Mouse (Mus musculus) cerebellum, adult 11-12 months (tissue): ENCODE measurements at regions not wholly inside any gene's neighbourhood (a gene's known extent, or its start where the extent isn't known, plus 50 kb on each side); places are given as distances from the start of the nearest gene placed in this dataset.
A peak's percentile ranks its signal among the peaks of the same experiment; 100 is the strongest.

Experiments used
- DNase-seq: peaks from one replicate; pipeline ENCODE4 v3.0.0; 2022

DNA sequence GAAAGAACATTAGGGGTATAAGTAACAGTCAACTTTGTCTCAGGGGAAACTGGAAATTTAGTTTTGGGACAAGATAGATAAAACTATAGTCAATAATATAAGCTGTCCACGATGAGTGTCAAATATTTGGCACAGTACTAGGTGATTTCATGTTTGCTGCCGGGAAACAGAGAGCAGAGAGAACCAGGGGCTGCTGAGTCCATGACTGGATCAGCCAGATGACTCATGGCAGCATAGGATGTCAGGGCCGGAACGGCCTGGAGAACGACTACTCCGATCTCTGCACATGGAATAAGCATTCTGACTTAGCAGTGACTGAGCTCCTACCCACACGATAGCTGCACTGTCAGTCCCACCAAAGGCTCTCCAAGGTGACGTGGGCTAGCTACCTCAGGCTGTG lies 197.6 kb upstream of the Bmper start:
- DNase-seq = no peak

DNA sequence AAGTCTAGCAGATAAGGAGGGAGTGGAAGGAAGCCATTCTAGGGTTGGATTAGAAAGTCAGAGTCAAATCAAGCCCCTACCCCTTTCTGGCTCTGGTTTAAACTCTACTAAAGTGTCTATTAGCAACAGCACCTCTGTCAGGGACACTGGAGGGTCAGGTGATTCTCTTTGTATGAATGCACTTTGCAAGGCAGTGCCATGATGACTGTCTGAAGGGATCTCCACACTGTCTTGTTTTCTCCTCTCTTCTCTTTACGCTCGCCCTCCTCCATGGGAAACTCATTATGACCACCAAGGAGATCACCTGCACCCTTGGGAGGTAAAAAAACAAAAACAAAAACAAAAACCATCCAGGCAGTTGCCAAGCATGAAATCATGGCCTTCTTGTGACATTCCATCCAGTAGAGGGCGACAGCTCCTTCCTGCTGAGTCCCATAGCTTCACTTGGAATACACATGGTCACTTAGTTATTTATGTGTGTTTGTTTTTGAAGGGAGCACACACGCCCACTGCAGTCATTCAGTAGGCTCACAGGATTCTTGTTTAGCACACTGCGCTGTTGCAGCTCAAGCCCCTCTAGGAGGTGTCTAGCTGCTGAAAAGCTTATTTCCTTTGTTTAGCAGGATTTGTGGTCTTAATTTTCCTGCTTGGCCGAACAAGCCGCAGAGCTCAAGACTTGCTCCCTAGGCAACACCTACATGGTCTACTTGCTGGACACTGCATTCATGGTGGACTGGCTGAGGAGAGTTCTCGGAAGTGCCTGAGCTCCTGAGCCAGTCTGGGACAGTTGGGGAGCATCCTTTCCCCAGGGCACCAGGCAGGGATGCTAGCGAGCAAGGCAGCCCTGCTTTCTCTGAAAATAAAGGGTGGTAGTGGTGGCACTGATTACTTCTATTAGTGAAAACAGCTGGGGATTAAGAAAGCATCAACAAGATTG lies 195.2 kb upstream of the Bmper start:
- DNase-seq = no peak

DNA sequence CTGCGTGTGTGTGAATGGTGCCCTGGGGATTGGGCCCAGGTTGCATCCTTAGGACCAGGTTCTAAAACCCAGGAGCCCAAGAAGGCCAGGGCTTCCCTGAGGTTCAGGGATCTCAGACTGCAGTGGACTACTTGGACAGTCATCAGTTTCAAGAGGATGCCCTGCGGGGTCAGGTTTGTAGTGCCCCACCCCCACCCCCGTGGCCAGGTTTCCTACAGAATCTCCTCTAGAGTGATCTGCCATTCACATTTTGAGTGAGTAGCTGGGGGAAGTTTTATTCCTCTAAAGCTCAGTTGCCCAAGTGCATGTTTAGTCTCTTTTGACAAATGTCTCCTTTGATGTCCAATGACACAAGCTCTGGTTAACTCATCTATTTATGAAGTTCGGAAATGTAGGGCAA lies 193.5 kb upstream of the Bmper start:
- no peak for DNase-seq

DNA sequence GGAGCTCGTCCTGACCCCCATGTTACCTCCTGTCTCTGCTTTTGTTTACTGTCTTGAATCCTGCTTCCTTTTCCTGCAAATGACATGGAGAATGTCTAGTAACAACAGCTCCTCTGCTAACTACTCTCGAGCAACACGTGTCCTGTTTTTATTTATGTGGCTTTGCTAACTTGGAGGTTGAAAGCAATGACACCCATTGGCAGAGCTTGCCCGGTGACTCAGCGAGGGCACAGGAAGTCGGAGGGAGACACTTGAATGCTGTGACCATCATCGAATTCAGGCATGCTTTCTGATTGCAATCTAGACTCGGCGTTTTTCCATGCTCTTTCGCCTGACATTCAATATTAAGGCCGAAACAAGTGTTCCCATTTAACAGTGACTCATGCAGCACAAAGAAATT lies 192.7 kb upstream of the Bmper start:
- DNase-seq = no peak

DNA sequence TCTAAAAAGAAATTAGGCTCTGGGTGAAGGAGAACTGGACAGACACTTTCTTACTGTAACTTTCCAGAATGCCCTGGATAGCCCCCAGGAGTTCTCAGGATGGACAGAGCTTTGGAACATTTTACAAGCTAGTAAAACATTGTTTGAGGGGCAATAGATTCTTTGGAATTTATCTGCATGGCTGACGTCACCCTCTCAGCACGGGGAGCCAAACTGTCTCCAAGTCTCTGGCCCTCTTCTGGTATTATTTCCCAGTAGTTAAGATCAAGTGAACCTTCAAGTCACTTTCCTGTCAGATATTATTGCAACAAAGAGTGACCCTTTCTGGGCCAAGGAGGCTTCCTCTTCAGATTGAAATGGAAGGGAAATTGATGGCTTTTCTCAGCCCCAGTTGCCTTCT lies 192.3 kb upstream of the Bmper start:
- no peak for DNase-seq

DNA sequence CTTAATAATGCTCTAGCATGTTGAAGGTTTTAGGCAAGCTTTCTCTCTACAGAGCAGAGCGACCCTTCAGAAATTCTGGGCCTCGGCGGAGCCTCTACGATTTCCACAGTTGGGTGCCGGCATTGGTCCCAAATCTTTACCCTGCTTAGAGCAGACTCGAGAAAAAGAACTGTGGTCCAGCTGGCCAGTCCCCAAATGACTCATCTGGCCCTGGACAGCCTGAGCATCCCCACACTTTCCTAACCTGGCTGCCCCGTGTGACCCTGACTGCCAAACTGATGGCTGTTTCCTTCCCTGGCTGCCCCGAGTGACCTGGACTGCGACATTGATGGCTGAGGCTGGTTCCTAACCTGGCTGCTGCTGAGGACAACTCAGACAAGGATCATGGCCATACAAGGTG lies 191.0 kb upstream of the Bmper start:
- DNase-seq = peak; percentile 7

DNA sequence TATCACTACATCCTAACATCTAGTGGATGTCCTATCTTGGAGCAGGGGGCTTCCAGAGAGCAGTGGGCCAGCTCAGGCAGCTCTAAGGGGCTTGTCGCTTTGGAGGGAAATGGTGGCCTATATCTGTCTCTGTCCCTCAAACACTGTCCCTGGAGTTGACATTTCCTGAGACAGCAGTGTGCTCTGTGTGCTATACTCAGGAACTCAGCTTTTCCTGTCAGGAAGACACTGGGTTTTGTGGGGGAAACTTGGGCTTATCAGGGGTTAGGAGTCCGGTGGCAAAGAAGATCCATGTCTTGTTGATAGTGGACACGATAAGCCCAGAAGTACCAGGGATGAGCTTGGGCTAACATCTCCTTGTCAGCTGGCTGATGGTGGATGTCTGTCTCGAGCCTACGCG lies 187.6 kb upstream of the Bmper start:
- no peak for DNase-seq

DNA sequence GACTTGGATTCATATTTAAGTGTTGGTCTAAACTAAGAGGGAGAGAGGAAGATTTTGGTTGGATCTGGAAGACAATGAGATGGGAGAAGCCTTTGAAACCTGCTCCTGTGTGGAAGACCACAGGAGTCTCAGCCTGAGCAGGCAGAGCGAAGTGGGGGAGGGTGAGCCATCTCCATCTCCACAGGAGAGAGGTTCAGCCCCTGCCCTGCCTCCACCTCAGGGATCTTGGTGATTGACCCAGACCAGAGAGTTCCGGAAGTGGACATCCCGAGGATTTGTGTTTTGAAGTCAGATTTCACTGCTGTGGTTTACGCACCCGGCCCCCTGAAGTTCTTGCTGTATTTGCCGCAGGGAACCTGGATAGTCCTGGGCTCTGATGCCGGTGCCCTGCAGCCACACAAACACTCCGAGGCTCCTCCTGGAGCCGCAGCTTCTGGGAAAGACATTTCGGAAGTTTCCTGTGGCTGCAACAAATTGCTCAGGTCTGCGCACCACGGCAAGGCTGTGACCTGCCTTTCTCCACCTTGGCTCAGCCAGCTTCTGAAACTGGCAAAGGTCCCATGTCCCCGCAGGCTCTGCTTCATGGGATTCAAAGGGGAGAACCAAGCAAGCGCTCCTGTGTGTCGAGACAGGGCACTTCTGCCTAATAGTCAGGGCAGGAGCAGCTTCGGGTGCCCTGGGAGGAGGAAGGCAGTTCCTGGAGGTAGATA lies 186.8 kb upstream of the Bmper start:
- peak; percentile 21 for DNase-seq

DNA sequence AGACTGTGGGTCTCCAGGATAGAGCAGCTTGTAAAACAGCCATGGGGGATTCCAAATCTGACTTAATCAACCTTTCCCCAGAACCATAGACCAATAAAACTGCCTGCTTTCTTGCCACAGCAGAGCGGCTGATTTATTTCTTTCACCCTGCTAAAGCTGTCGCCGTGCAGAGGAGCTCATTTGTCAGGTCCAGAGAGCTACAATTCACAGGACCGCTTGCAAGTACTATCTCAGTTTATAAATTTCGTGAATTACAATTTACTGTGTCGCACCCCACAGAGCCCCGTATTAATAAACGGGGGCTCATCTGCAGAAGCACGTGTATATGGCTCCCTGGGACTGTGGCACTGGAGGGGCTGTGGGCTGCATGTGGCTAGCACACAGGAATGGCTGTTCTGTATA lies 185.4 kb upstream of the Bmper start:
- DNase-seq = no peak

DNA sequence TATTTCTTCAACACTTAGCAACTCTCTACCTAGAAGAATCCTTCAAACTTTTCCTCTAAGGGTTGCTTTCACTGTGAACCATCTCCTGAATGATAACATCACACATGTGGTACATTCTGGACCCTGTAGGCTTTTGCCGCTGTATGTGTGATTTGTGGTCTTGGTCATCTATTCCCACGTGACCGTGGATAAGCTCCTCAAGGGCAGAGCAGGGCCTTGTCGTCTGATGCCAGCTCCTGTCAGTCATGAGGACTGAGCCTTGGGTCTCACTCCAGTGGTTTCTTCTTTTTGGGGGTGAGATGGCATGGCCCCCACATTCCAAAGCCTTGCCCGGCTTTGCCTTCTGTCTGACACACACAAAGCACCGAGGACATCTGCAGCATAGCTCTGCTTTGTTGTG lies 183.3 kb upstream of the Bmper start:
- DNase-seq = no peak

DNA sequence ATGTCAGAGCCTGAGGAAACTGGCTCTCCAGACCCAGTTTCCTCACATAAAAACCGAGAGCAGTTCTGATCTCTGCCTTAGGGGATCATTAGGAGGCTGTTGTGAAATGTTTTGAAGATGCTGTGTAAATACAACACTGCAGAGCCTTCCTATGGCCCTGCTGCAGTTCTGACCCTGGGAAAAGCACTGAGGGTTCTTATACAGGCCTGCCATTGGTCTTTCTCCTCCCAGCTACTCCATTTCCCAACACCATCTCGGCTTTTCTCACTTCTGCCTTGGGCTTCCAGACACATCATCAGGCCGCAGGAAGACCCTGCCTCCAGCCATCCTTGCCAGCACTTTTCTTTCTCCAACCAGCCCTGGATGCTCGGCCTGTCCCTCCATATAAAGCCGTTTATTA lies 181.9 kb upstream of the Bmper start:
- no peak for DNase-seq

DNA sequence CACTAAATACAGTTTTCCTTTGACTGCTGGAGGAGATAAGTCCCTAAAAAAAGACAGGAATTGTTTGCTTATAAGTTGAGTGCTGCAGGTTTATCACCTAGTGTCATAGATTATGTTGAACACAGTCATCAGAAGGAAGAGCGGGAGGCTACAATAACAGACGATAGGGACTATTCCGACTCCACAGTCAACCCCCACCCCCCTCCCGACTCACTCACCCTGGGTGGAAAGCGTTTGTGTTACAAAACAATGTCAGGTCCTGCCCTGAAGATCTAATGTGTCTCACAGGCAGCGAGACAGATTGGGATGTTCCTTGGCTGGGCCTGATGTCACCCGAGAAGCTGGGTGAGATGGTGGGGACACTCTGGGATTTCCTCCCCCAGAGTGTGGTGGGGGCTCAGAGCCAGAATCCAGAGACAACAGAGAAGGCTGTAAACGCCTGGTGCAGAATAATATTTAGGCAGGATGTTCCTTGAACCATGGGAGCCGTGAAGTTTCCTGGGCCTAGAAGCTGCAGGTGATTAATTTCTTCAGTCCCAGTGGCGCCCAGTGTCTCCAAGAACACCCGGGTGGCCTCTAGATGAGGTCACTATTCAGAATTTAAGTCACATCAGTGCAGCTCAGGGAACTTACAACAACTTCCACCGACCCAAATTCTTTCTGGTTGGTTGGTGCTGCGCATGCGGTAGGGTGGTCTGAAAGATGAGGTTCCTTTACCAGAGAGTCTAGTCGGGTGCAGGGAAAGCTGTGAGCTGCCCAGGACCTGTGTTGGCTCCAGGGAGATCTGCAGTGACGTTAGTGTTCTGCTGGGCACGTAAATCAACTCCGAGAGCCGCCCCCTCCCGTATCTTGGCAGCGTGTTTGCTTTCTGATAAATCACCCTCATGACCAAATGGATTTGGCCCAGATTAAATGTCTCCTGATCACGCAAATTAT lies 181.1 kb upstream of the Bmper start:
- DNase-seq = no peak

DNA sequence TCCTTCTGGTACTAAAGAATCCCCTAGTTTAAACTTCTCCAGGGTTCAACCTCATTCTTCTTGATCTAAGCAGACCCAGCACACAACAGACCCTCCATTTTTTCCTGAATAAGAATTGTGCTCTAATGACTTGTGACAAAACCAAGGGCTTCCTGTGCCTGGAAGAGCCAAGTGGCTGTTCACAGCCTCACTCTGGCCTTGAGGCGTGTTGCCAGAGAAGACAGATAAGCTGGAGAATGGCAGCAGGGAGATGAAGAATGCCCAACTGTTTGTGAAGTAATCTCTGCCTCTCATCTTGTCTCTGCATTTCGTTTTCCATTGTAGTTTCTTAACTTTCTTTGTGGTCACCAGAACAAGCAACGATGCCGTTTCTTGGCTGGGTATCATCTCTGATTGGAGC lies 179.9 kb upstream of the Bmper start:
- no peak for DNase-seq

DNA sequence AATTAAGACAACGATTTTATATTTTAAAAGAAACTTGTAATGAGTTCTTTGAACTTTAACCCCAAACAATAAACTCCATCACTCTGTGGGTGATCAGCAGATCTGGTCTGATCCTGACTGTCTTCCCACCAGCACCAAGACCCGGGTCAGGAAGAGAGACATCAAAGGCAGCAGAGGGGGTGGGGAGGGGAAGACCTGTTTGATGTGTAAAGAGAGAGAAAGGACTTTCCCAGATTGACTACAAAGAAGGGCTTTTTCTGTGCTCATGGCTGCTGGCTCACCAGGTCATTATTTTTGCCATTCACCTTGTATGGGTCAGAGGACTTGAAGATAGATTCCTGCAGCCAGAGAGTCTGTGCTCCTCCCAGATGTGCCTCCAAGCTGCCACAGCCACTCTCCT lies 177.4 kb upstream of the Bmper start:
- no peak for DNase-seq

DNA sequence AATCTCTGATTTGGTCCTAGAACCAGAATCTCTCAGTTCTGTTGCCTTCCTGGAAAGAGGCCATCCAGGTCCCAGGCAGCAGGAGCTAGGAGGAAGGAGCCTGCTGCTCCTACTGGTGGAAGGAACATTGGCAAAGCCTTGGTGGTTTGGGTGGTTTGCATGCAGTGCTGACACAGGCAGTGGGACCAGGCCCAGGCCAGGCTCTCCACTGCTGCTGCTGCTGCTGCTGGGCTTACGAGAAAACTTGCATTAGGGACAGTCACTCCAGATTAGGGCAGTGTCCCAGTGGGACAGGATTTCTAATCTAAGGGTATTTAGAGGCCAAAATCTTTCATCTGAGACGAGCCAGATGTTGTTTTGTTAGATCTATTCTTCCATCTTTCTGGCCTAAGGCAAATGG lies 172.1 kb upstream of the Bmper start:
- DNase-seq = no peak

DNA sequence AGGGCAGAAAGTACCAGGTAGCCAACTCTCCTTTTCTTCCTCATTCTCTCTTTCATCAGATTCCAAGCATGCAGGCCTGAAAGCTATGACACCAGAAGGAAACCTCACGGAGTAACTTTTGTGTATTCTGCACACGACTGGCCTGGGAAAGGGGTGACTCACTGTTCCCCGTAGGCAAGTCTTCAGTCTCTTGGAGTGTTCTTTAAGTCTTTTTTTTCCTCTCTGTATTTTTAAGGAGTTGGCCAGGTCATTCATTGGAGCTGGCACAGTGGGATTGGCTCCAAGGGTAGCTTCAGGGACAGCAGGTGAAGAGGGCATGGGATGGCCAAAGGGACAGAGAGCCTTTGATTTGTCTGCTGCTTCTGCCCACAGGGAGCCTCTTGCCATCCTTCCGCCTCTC lies 163.3 kb upstream of the Bmper start:
- no peak for DNase-seq

DNA sequence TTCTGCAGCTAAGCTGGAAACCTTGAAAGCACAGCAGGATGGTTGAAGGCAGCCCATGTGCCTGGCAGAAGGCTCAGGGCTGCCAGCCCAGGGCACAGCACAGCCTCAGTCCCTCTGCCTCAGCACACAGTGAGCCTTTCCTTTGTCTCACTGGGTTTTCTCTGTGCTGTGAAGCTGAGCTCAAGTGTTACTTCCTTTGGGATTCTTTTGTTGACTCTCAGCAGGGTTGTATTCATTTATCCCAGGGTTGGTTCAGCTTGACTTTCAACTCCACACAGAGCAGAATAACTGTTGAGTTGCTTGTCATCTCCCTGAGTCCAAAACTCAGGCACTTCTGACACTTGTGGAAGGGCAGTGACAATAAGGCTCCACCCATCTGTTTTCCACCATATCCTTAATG lies 162.3 kb upstream of the Bmper start:
- no peak for DNase-seq

DNA sequence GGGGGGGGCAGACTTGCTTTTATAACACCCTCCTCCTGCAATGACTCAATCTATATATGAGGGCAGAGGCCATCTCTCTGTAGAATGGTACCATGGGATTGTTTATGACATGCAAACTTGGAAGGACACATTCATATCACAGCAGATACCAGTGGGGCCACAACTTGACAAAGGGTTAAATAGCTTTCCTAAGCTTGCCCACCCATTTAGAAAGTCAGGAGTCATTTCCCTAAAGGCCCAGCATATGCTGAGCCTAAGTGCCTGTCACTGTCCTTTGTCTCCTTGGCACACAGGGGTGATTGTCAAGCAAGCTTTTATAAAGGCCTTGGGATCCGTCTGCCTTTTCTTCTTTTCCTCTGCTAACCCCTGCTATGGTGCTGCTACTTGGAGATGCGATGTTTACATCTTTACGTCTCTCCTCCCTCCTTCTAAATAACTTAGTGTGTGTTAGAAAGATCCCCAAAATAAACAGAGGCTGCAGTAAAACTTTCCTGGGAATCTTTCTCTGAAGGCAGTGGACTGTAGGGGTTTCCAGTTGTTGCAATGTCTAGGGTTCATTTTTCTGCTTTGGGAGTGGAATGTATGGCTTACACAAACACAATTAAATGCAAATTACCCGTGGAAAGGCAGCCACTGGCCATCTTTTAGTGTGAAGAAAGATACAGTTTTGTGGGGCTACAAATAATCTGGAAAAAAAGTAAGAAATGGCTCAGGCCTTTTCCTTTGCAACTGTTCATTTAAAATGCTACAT lies 161.5 kb upstream of the Bmper start:
- DNase-seq = no peak

DNA sequence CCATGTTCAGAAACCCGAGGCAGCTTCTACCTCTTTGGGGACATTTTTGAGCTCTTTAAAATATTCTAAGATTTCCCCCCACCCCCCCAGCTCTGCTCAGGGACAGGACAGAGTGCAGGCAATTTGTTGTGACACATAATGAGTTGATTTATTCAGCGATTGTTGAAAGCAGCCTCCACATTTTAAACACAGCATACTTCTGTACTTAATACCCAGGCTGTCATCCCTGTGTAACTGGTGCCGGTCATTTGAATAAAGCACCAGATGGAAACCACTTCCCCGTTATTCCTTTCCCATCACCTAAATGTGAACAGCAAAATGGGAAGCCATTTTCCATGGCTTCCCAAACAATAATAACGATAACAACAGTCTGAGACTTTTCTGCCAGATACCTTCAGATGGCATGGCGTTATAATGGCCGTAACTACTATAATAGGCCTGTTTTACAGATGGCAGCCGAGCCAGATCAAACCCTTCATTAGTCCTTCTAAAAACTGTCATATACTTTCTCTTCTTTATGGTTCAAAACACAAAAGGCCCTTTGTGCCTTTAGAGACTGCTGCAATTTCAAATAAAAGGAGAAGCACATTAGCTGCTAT lies 160.7 kb upstream of the Bmper start:
- no peak for DNase-seq

DNA sequence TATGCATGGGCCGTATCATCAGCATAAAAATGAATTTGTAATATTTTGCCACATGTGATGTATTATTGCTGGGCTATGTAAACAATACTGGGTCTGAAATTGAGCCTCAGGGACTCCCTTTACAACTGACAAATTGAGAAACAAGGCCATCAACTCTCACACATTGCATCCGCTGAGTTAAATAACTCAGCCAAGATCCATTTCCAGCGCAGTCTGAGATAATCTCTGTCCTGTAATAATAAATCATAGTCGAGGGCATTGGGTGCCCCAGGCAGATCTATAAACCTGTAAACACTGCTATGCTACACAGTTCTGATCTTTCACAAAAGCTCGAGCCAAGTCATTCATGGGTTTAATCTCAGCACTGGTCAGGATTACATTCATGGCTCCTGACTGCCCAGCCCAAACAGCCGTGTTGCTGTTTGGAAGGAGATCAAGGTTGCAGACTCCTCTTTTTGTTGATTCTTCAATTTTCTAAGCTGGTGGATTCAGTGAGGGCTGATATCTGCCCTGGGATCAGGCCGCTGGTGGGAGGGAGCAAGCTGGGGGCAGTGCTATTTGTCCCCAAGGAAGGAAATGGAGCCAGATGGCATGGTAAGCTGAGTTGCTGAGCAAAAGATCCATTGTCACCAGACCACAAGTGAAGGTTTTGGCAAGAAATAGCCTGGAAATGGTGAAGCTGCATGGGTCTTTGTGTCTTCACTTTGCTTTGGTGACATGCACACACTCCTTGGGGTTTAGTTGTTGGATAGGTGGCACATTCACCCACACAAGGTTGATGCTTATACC lies 160.0 kb upstream of the Bmper start:
- no peak for DNase-seq

DNA sequence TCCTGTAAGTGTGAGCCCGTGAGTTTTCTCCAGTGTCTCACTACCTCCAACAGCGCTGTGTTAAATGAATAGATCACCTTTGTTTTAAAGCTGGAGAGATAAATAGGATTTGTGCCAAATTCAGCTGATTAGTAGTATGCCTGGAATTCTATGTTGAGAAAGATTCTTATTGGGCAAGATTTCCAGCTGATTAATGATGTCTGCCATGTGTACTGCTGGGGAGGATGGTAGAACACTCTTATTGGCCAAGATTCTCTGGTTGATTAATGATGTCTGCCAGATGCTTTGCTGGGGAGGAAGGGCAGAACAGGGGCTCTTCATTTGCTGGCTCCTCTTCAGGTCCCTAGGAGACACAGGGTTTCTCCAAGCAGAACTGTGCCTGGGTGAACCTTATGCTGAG lies 158.9 kb upstream of the Bmper start:
- DNase-seq = no peak
